Mouse (Mus musculus) myocyte (in vitro differentiated cells): ENCODE measurements around the gene Pclo.

ENCODE experiments used
- CEBPB ChIP-seq: IDR thresholded peaks from 2 replicates; pipeline ENCODE4 v1.6.1; 2011; ENCODE audit warnings: mild to moderate bottlenecking, moderate library complexity; ENCODE audit not compliant: poor library complexity, insufficient read depth, severe bottlenecking
- MAX ChIP-seq: IDR thresholded peaks from one replicate; pipeline ENCODE4 v1.6.1; 2011; ENCODE audit warnings: low read depth, mild to moderate bottlenecking, control low read depth
- MYOG ChIP-seq, 3 experiments: IDR thresholded peaks; one replicate each; pipeline ENCODE4 v1.6.1; 2011; ENCODE audit warnings: control low read depth in 2 of 3, low read depth in 2 of 3, mild to moderate bottlenecking in 2 of 3; ENCODE audit not compliant: insufficient read length in 2 of 3, control insufficient read depth in 1 of 3, insufficient read depth in 1 of 3
- POLR2A ChIP-seq: IDR thresholded peaks from one replicate; pipeline ENCODE4 v1.6.1; 2011; ENCODE audit warnings: low read depth, mild to moderate bottlenecking, control low read depth, moderate library complexity; ENCODE audit not compliant: insufficient read length
- POLR2AphosphoS2 ChIP-seq: IDR thresholded peaks from one replicate; pipeline ENCODE4 v1.6.1; 2011; ENCODE audit warnings: low read depth, control low read depth; ENCODE audit not compliant: insufficient read length
- REST ChIP-seq: IDR thresholded peaks from one replicate; pipeline ENCODE4 v1.6.1; 2011; ENCODE audit warnings: mild to moderate bottlenecking, control low read depth, moderate library complexity; ENCODE audit not compliant: insufficient read depth, insufficient read length
- TCF12 ChIP-seq: IDR thresholded peaks from one replicate; pipeline ENCODE4 v1.6.1; 2011; ENCODE audit warnings: mild to moderate bottlenecking, control low read depth; ENCODE audit not compliant: poor library complexity, insufficient read depth, severe bottlenecking

GRCm38 (mm10) chr5:14539346-14539745 is 24.6 kb downstream of the Pclo start:
- TF ChIP-seq POLR2AphosphoS2 (no peak), MAX (no peak), POLR2A (no peak), TCF12 (no peak), CEBPB (no peak), MYOG (IDR thresholded peaks at IDR 0.05; ENCODE audit: control insufficient read depth in 1 of 3, insufficient read depth in 1 of 3, insufficient read length in 2 of 3, low read depth in 2 of 3) (no peak), REST (no peak)
